Mouse (Mus musculus) spleen, adult 18-20 months (tissue): ENCODE measurements at regions not wholly inside any gene's neighbourhood (a gene's known extent, or its start where the extent isn't known, plus 50 kb on each side); places are given as distances from the start of the nearest gene placed in this dataset.

Source experiments
- DNase-seq, 2 experiments: peaks; one replicate each; pipeline ENCODE4 v3.0.0; 2022; ENCODE audit warnings: mixed read lengths in 2 of 2

- no peak for DNase-seq
These were observed 70.8 kb downstream of the Toporsl start for GRCm38 (mm10) chr4:52666768-52667480.

- no peak for DNase-seq
These were observed 104.8 kb upstream of the Olfr275 start for GRCm38 (mm10) chr4:52709563-52709962.

- no peak for DNase-seq
These were observed 88.2 kb upstream of the Olfr275 start for GRCm38 (mm10) chr4:52726203-52726602.

- DNase-seq, result peak in 1 of 2 experiments; percentile 28
These were observed 87.6 kb upstream of the Olfr275 start for GRCm38 (mm10) chr4:52726625-52727297.

GRCm38 (mm10) chr4:52733141-52733540, 81.3 kb upstream of the Olfr275 start:
- no peak for DNase-seq

GRCm38 (mm10) chr4:52739543-52740474, 74.6 kb upstream of the Olfr275 start:
- DNase-seq, result no peak

- no peak for DNase-seq
These were observed 61.4 kb upstream of the Olfr275 start for GRCm38 (mm10) chr4:52752838-52753509.
